Mouse (Mus musculus) C2C12 (cell line): ENCODE data around the gene Gpr179. TPM values are rescaled to one million over a fixed set of nuclear protein-coding genes. Genes with fewer than 3 reads are reported as not detected.

Experiments used
- H3K27me3 ChIP-seq: one replicate; pipeline ENCODE4 v1.6.1; 2011; ENCODE audit not compliant: control insufficient read depth, insufficient read depth, insufficient read length
- H3K36me3 ChIP-seq: one replicate; pipeline ENCODE4 v1.6.1; 2011; ENCODE audit not compliant: control insufficient read depth, insufficient read depth
- H3K4me3 ChIP-seq: one replicate; pipeline ENCODE4 v1.5.1; 2011; ENCODE audit warnings: mild to moderate bottlenecking, control low read depth; ENCODE audit not compliant: poor library complexity, insufficient read depth, severe bottlenecking
- H3K79me2 ChIP-seq: one replicate; pipeline ENCODE4 v1.6.1; 2011; ENCODE audit not compliant: control insufficient read depth, insufficient read depth
- H3K79me3 ChIP-seq: one replicate; pipeline ENCODE4 v1.6.1; 2011; ENCODE audit warnings: low read depth, control low read depth
- H3ac ChIP-seq: one replicate; pipeline ENCODE3; 2011; ENCODE audit warnings: low read depth; ENCODE audit not compliant: control insufficient read depth, insufficient read length
- CEBPB ChIP-seq: IDR thresholded peaks from one replicate; pipeline ENCODE4 v1.6.1; 2011; ENCODE audit warnings: low read depth, mild to moderate bottlenecking, control low read depth, moderate library complexity
- CTCF ChIP-seq: IDR thresholded peaks from one replicate; pipeline ENCODE4 v1.5.1; 2011; ENCODE audit not compliant: control insufficient read depth, insufficient read depth, insufficient read length
- FOSL1 ChIP-seq: IDR thresholded peaks from one replicate; pipeline ENCODE4 v1.8.0; 2011; ENCODE audit warnings: mild to moderate bottlenecking, low read length; ENCODE audit not compliant: poor library complexity, insufficient read depth, severe bottlenecking
- MAX ChIP-seq: IDR thresholded peaks from one replicate; pipeline ENCODE4 v1.6.1; 2011; ENCODE audit warnings: mild to moderate bottlenecking, control low read depth
- MYOD1 ChIP-seq: IDR thresholded peaks from one replicate; pipeline ENCODE4 v1.6.1; 2011; ENCODE audit warnings: low read depth; ENCODE audit not compliant: control insufficient read depth, insufficient read length
- MYOG ChIP-seq: IDR thresholded peaks from one replicate; pipeline ENCODE4 v1.6.1; 2011; ENCODE audit not compliant: control insufficient read depth, insufficient read length; ENCODE audit errors: extremely low read depth
- USF1 ChIP-seq: IDR thresholded peaks from one replicate; pipeline ENCODE4 v1.6.1; 2011; ENCODE audit warnings: low read depth, mild to moderate bottlenecking, control low read depth, moderate library complexity
- polyA plus RNA-seq: library from polyadenylated mRNA; unstranded; fragments of >200 nt; fragmentation: generic; extraction: Trizol; gene quantifications from one replicate; pipeline ENCODE4 v1.2.1, GENCODE M21; 2012; ENCODE audit warnings: missing spikeins

The Gpr179 gene
- polyA plus RNA-seq, 1 experiment = 0.05 TPM

- TF ChIP-seq MYOG (no peak), USF1 (no peak), CEBPB (no peak), FOSL1 (no peak), MAX (no peak), MYOD1 (no peak), CTCF (no peak)
- peaks cover 4% of the 10 kb centered on the region for H3K27me3 ChIP-seq
- H3K79me3 ChIP-seq = no peaks in the 10 kb centered on the region
Measured at GRCm38 (mm10) chr11:97352935-97353597, 1.2 kb upstream of the Gpr179 start.

DNA sequence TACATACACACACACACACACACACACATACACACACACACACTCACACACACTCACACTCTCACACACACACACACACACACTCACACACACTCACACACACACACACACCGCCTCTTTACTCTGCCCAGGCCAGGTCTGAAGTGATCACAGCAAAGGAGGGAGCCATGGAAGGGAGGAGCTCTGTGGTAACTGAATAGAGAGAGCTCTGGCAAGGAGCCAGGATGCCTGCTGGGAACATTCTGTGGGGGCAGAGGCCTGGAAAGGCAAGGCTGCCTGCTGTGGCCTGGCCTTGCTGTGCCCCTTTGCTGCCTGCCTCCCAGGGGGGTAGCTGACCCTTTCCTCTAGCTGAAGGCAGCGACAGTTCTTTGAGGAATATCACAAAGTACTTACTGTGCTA is 1.8 kb downstream of the Gpr179 start:
- Histone ChIP-seq H3K79me3 (no peaks in the 10 kb centered on the region), H3K27me3 (peaks cover 8% of the 10 kb centered on the region), H3ac (no peak overlapping the region), H3K4me3 (no peak overlapping the region), H3K36me3 (no peaks in the 10 kb centered on the region), H3K79me2 (no peaks in the 10 kb centered on the region)
- TF ChIP-seq FOSL1 (no peak), MYOD1 (no peak), USF1 (no peak), CTCF (no peak), MYOG (no peak), MAX (no peak), CEBPB (no peak)

More at GRCm38 (mm10) chr11:97352935-97353597, 1.2 kb upstream of the Gpr179 start:
- Histone ChIP-seq H3K36me3 (no peaks in the 10 kb centered on the region), H3K79me2 (no peaks in the 10 kb centered on the region), H3K4me3 (no peak overlapping the region), H3ac (no peak overlapping the region)

DNA sequence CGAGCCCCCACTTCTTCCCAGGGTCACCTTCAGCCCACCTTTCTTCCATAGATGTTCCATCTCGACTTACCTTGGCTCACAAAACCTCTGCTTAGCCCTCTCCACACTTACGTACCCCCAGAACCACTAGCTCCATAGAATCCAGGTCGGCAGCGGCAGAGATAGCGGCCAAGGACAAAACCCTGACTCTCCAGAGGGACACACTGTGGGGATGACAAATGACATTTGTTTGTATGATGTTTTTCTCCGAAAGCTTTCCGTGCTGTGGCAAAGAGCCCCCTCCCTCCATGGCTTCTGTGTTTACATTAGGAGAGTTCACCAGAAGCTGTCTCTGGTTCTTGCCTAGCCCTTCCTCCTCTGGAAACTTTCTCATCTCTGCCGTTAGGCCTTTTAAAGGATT is 4.6 kb downstream of the Gpr179 start:
- Histone ChIP-seq H3K4me3 (no peak overlapping the region), H3ac (no peak overlapping the region), H3K27me3 (peaks cover 8% of the 10 kb centered on the region), H3K36me3 (no peaks in the 10 kb centered on the region), H3K79me3 (no peaks in the 10 kb centered on the region), H3K79me2 (no peaks in the 10 kb centered on the region)
- TF ChIP-seq MYOG (no peak), MAX (no peak), USF1 (no peak), FOSL1 (no peak), CEBPB (no peak), MYOD1 (no peak), CTCF (no peak)

DNA sequence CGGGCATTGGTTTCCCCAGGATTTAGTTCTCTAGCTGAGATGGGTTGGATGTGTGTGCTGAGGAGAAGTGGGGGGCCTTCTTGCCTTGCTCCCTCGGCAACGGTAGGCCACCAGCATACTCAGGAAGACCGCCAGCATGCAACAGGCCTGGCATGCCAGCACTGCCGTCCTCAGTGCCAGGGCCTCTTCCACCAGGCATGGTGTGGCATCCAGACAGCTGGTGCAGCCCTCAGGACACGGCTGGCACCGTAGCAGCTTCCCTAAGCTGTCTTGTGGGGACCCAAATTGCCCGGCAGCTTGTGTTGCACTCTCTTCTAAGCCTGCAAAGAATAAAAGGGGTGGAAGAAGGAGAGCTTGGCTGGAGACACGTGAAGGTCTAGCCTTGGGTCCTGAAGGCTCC is 5.5 kb downstream of the Gpr179 start:
- no peak for TF ChIP-seq USF1
- no peak for TF ChIP-seq MYOD1
- no peak for TF ChIP-seq MYOG
- no peak for TF ChIP-seq CEBPB
- no peak for TF ChIP-seq CTCF
- no peak for TF ChIP-seq FOSL1
- TF ChIP-seq MAX = no peak
- no peaks in the 10 kb centered on the region for H3K36me3 ChIP-seq
- no peaks in the 10 kb centered on the region for H3K79me3 ChIP-seq
- no peak overlapping the region for H3K4me3 ChIP-seq
- peaks cover 6% of the 10 kb centered on the region for H3K27me3 ChIP-seq
- H3ac ChIP-seq = no peak overlapping the region
- H3K79me2 ChIP-seq = no peaks in the 10 kb centered on the region

DNA sequence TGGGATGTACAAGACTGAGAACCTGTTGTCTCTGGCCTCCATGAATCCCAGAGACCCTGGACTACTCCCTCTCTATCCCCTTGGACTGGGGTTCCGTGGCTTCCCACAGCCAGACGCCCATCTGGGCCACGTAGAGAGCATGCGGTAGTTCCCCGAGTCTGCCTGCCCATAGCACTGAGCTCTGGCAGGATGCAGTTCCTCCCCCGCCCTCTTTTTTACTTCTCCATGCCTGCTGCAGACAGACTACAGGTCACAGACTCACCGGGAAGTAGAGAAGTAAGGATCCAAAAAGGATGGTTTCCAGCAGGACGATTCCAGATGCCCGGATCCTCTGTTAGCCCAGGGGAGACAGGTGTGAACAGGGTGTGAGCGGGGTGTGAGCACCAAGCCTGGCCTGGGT is 6.4 kb downstream of the Gpr179 start:
- Histone ChIP-seq H3K36me3 (no peaks in the 10 kb centered on the region), H3K79me2 (no peaks in the 10 kb centered on the region), H3ac (no peak overlapping the region), H3K79me3 (no peaks in the 10 kb centered on the region), H3K27me3 (peaks cover 4% of the 10 kb centered on the region), H3K4me3 (no peak overlapping the region)
- TF ChIP-seq MYOG (no peak), USF1 (no peak), CEBPB (no peak), CTCF (no peak), MAX (no peak), FOSL1 (no peak)

GRCm38 (mm10) chr11:97343619-97344018 is 8.3 kb downstream of the Gpr179 start:
- Histone ChIP-seq H3K36me3 (no peaks in the 10 kb centered on the region), H3K27me3 (peaks cover 4% of the 10 kb centered on the region), H3ac (no peak overlapping the region), H3K4me3 (no peak overlapping the region), H3K79me2 (no peaks in the 10 kb centered on the region), H3K79me3 (no peaks in the 10 kb centered on the region)
- no peak for TF ChIP-seq MAX
- no peak for TF ChIP-seq FOSL1
- no peak for TF ChIP-seq CEBPB
- no peak for TF ChIP-seq MYOG
- peak; percentile 31 for TF ChIP-seq CTCF
- no peak for TF ChIP-seq USF1
- TF ChIP-seq MYOD1 = peak; percentile 46
